Mouse (Mus musculus) liver, adult (tissue): Measurements from ENCODE around the gene Cdc14b.

ENCODE experiments used
- GATA4 ChIP-seq: IDR thresholded peaks from 2 replicates; pipeline ENCODE4 v1.6.1; 2014; ENCODE audit warnings: mild to moderate bottlenecking, low read length; ENCODE audit not compliant: insufficient replicate concordance

Gene Cdc14b

GRCm38 (mm10) chr13:64214891-64215290 is 60.2 kb downstream of the Cdc14b start:
- no peak for TF ChIP-seq GATA4

- no peak for TF ChIP-seq GATA4
Observed at GRCm38 (mm10) chr13:64211995-64212603, 63.0 kb downstream of the Cdc14b start.

GRCm38 (mm10) chr13:64208146-64208545 is 66.9 kb downstream of the Cdc14b start:
- no peak for TF ChIP-seq GATA4

GRCm38 (mm10) chr13:64205186-64205585 is 69.9 kb downstream of the Cdc14b start:
- no peak for TF ChIP-seq GATA4

- no peak for TF ChIP-seq GATA4
Observed at GRCm38 (mm10) chr13:64204726-64205125, 70.4 kb downstream of the Cdc14b start.

- TF ChIP-seq GATA4 = no peak
Observed at GRCm38 (mm10) chr13:64200911-64201310, 74.2 kb downstream of the Cdc14b start.

- TF ChIP-seq GATA4 = no peak
Observed at GRCm38 (mm10) chr13:64198310-64198709, 76.8 kb downstream of the Cdc14b start.

- no peak for TF ChIP-seq GATA4
Observed at GRCm38 (mm10) chr13:64197899-64198298, 77.2 kb downstream of the Cdc14b start.

GRCm38 (mm10) chr13:64187065-64187464 is 88.0 kb downstream of the Cdc14b start:
- TF ChIP-seq GATA4 = no peak

GRCm38 (mm10) chr13:64186516-64186915 is 88.6 kb downstream of the Cdc14b start:
- TF ChIP-seq GATA4 = no peak

- no peak for TF ChIP-seq GATA4
Observed at GRCm38 (mm10) chr13:64185586-64185985, 89.5 kb downstream of the Cdc14b start.

- no peak for TF ChIP-seq GATA4
Observed at GRCm38 (mm10) chr13:64185176-64185575, 89.9 kb downstream of the Cdc14b start.

GRCm38 (mm10) chr13:64184361-64184760 is 90.7 kb downstream of the Cdc14b start:
- TF ChIP-seq GATA4 = no peak

GRCm38 (mm10) chr13:64183583-64183982 is 91.5 kb downstream of the Cdc14b start:
- TF ChIP-seq GATA4 = no peak

- no peak for TF ChIP-seq GATA4
Observed at GRCm38 (mm10) chr13:64182091-64182490, 93.0 kb downstream of the Cdc14b start.

- peak; percentile 77 for TF ChIP-seq GATA4
Observed at GRCm38 (mm10) chr13:64180888-64181287, 94.2 kb downstream of the Cdc14b start.

GRCm38 (mm10) chr13:64180300-64180699 is 94.8 kb downstream of the Cdc14b start:
- no peak for TF ChIP-seq GATA4
